Mouse (Mus musculus) thymus, adult 2 months (tissue): Measurements from ENCODE around the gene Gskip. TPM values are rescaled to one million over a fixed set of nuclear protein-coding genes. Genes with fewer than 3 reads are reported as not detected.

ENCODE experiments used
- DNase-seq: peaks from one replicate; pipeline ENCODE4 v3.0.0; 2021
- H3K27ac ChIP-seq: fragments of 200-500 bp; 2 replicates; pipeline ENCODE4 v1.5.1; 2012; ENCODE audit warnings: low read length, control low read depth; ENCODE audit not compliant: control insufficient read depth, insufficient read depth
- H3K27me3 ChIP-seq: fragments of 200-500 bp; 2 replicates; pipeline ENCODE4 v1.6.1; 2012; ENCODE audit warnings: mild to moderate bottlenecking, low read length, moderate library complexity, mixed read lengths; ENCODE audit not compliant: control insufficient read depth, insufficient read depth
- H3K36me3 ChIP-seq: fragments of 200-500 bp; 2 replicates; pipeline ENCODE4 v1.6.1; 2012; ENCODE audit warnings: mild to moderate bottlenecking, low read length, moderate library complexity; ENCODE audit not compliant: control insufficient read depth, insufficient read depth
- H3K4me1 ChIP-seq: fragments of 200-500 bp; replicated peaks from 2 replicates; pipeline ENCODE4 v1.6.1; 2012; ENCODE audit warnings: low read length; ENCODE audit not compliant: control insufficient read depth, insufficient read depth
- H3K4me3 ChIP-seq: fragments of 200-500 bp; 2 replicates; pipeline ENCODE4 v1.5.1; 2012; ENCODE audit warnings: mild to moderate bottlenecking, low read length, control low read depth, moderate library complexity; ENCODE audit not compliant: control insufficient read depth, insufficient read depth
- CTCF ChIP-seq: fragments of 200-500 bp; IDR thresholded peaks from 2 replicates; pipeline ENCODE4 v1.5.1; 2012; ENCODE audit warnings: mild to moderate bottlenecking, control low read depth, low read length, moderate library complexity, borderline replicate concordance; ENCODE audit not compliant: control insufficient read depth, poor library complexity, insufficient read depth; ENCODE audit errors: extremely low read depth
- POLR2A ChIP-seq: fragments of 200-500 bp; IDR thresholded peaks from 2 replicates; pipeline ENCODE4 v1.6.1; 2012; ENCODE audit warnings: mild to moderate bottlenecking, low read length, control low read depth, moderate library complexity; ENCODE audit not compliant: control insufficient read depth, poor library complexity, insufficient read depth; ENCODE audit errors: extremely low read depth
- WGBS: fragments of 180-500 bp; shearing (Covaris S2); methylation state at CpG from one replicate; pipeline ENCODE4 v1.1.7; 2018; 5-methylcytosine and 5-hydroxymethylcytosine counted together
- polyA plus RNA-seq: library from polyadenylated mRNA; depleted of rRNA; stranded (reverse); fragments of >200 nt; gene quantifications from 2 replicates; pipeline ENCODE4 v1.2.3, GENCODE M21; 2012; rRNA removed

Gskip gene
- polyA plus RNA-seq, result 12.2 and 12.6 TPM in 2 replicates

GRCm38 (mm10) chr12:105683933-105684901 is at the start of gene Gskip:
Gene Gskip, plus strand, starts transcription at chr12:105684829.
- no peaks in the 10 kb centered on the region for H3K36me3 ChIP-seq
- TF ChIP-seq POLR2A (no peak), CTCF (no peak)
- DNase-seq, result peak; percentile 53
- no peaks in the 10 kb centered on the region for H3K27me3 ChIP-seq
- peaks cover 6% of the 10 kb centered on the region for H3K4me1 ChIP-seq
- H3K27ac ChIP-seq, result peak within 1 kb of the TSS; percentile 11
- under 1% methylated on average over 41 of the region's 41 CpGs for WGBS
- H3K4me3 ChIP-seq, result peak within 1 kb of the TSS; percentile 75

DNA sequence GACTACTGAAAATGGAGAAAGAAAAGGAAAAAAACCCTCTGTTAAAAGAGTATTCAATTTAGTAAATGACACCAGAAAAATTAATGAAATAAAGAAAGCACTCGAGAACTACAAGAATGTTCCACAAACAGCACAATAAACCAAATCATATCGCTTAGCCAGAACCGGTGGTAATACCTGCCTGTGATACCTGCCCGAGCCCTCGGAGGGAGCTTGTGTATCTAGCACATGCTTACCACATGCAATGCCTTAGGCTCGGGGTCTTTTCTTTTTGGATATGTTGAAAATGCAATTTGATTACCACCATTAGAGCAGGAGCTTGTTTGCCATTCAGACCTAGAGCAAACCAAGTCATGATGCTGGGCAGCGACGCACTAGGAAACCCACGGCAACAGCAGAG is 48.1 kb upstream of the Gskip start:
- H3K4me3 ChIP-seq, result no peak overlapping the region
- H3K4me1 ChIP-seq, result no peaks in the 10 kb centered on the region
- TF ChIP-seq POLR2A, result no peak
- TF ChIP-seq CTCF, result no peak
- no peak for DNase-seq
- WGBS, result 97% methylated on average over 9 of the region's 9 CpGs
- peaks cover 67% of the 10 kb centered on the region for H3K36me3 ChIP-seq
- H3K27ac ChIP-seq, result no peak overlapping the region
- no peaks in the 10 kb centered on the region for H3K27me3 ChIP-seq

- no peak overlapping the region for H3K27ac ChIP-seq
- no peak for DNase-seq
- TF ChIP-seq POLR2A (no peak), CTCF (no peak)
- H3K4me1 ChIP-seq, result no peaks in the 10 kb centered on the region
- no peak overlapping the region for H3K4me3 ChIP-seq
- peaks cover 77% of the 10 kb centered on the region for H3K36me3 ChIP-seq
- H3K27me3 ChIP-seq, result no peaks in the 10 kb centered on the region
- 89% methylated on average over 4 of the region's 4 CpGs for WGBS
Measured at GRCm38 (mm10) chr12:105637554-105637953, 47.1 kb upstream of the Gskip start.

DNA sequence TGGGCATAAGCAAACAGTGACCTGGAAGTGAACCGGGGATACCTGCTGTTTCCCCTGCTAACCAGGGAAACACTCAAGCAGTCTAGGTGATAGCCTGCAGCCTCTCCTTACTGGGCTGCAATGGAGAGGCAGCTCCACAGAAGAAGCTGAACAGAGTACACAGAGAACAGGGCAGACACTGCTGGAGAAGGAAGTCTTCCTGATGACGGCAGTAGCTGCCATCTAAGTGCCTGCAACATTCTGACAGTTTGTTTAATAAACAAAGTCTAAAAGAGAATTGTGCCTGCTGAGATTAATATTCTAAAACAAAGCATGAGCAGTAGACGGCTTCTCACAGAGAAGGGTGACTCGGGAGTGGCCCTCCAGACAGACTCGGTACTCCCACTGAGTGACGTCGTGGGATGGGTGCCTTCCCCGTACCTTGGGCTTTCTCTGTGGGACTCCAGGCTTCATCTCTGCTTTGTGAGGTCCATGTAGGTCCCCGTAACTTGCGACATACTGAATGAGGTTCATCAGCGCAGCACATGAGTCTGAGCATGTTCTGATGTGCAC is 41.8 kb upstream of the Gskip start:
- H3K4me3 ChIP-seq, result no peak overlapping the region
- no peak for DNase-seq
- WGBS, result 97% methylated on average over 11 of the region's 11 CpGs
- no peaks in the 10 kb centered on the region for H3K27me3 ChIP-seq
- H3K4me1 ChIP-seq, result no peaks in the 10 kb centered on the region
- TF ChIP-seq POLR2A, result no peak
- TF ChIP-seq CTCF, result no peak
- H3K27ac ChIP-seq, result no peak overlapping the region
- H3K36me3 ChIP-seq, result peaks cover 95% of the 10 kb centered on the region

DNA sequence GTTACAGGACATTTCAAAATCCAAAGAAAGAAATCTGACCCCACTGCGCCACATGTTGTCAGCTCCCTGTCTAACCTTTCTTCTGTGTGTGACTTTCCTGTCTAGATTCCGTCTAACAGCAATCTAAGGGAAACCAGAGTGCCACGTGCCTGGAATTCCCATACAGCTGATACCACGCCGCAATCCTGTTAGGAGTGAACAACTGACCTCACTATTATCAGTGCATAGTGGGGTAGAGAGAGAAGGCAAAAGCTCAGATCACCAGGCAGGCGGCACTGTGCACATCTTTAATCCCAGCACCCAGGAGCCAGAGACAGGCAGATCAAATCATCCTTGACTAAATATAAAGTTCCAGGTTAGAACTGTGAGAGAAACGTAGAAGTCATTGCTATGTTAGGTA is 28.8 kb upstream of the Gskip start:
- Histone ChIP-seq H3K27ac (no peak overlapping the region), H3K27me3 (no peaks in the 10 kb centered on the region), H3K4me1 (no peaks in the 10 kb centered on the region), H3K36me3 (peaks cover 69% of the 10 kb centered on the region), H3K4me3 (no peak overlapping the region)
- TF ChIP-seq CTCF, result no peak
- TF ChIP-seq POLR2A, result no peak
- no peak for DNase-seq
- WGBS, result 95% methylated on average over 7 of the region's 7 CpGs

DNA sequence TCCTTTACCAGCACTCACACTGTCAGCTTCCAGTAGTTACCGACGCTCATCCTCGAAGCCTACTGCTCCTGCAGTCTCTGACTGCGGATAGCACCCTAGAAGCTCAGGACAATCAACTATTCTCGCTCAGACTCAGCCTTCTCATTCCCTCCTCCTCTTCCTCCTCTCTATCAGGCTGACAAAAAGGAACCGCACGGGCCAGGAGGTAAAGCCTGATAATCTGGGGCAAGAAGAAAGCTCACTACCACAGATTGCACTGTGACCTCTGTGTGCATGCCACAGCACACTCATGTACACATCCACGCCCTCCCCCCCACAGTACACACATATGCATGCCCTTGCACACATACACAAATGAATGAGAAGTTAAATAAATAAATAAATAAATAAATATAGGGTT is 8.4 kb upstream of the Gskip start:
- Histone ChIP-seq H3K27ac (no peak overlapping the region), H3K36me3 (peaks cover 14% of the 10 kb centered on the region), H3K4me1 (no peaks in the 10 kb centered on the region), H3K4me3 (no peak overlapping the region), H3K27me3 (no peaks in the 10 kb centered on the region)
- WGBS, result 98% methylated on average over 8 of the region's 8 CpGs
- TF ChIP-seq CTCF (no peak), POLR2A (no peak)
- DNase-seq, result no peak
